In the genomic region with DNA sequence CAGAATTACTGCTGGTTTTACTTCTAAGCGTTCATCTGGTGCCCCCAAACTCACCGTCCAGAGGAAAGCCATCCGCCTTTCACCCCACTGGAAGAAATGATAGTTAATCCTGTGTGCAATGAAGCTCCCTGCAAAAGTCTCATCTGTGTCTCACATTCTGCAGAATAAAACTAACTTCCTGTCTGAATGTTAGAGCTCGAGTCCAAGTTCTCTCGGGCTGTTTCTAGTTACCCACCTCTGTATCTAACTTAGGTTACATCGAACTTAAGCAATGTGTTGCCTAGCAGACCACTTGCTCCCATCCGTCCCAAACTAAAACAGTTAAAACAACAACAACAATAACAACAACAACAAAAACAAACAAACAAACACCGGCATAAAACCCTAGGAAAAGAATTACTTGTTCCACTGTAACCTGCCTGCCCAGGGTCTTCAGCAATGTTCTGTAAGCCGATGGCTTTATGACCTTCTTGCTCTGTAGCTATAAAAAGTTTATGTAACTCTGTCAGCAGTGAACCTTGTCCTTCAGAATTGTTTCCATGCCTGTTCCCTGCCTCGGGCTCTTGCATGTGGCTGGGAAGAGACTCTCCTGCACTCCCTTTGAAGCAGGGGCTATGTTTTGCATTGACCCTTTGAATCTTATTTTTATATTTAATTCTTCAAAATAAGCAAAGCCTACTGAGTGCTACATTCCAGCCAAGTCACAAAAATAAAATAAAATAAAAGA, we compare ENCODE assay signal across 8 mouse cellular contexts. TPM values are rescaled to one million over a fixed set of nuclear protein-coding genes. Genes with fewer than 3 reads are reported as not detected.
DNase-seq lines count a peak whose midpoint lies in the region; ATAC-seq and TF ChIP-seq lines count a peak whose summit lies in the region.

No protein-coding gene starts in this region.

- peaks cover 19% of the 10 kb centered on the region for H3K4me1 ChIP-seq in erythroblast, embryonic 14.5 days (ENCODE audit: control insufficient read depth)
- H3K4me1 ChIP-seq in G1E (ENCODE audit: insufficient read depth, low read depth, low read length): peaks cover 40% of the 10 kb centered on the region
- H3K4me1 ChIP-seq in hindbrain, embryonic 12.5 days: peaks cover 20% of the 10 kb centered on the region
- peaks cover 11% of the 10 kb centered on the region for H3K4me1 ChIP-seq in liver, embryonic 11.5 days (replicated peaks; ENCODE audit: control insufficient read depth, insufficient read depth, low read length)

- WGBS in hindbrain, embryonic 12.5 days: 62% methylated on average over 10 of the region's 10 CpGs
- 43% methylated on average over 10 of the region's 10 CpGs for WGBS in liver, embryonic 11.5 days

- H3K9me3 ChIP-seq in erythroblast, embryonic 14.5 days (ENCODE audit: control insufficient read depth, low read length): peaks cover 5% of the 10 kb centered on the region; the same call in 1 of the 2 replicates
- H3K9me3 ChIP-seq in G1E (replicated peaks): no peaks in the 10 kb centered on the region
- H3K9me3 ChIP-seq in hindbrain, embryonic 12.5 days (replicated peaks): no peaks in the 10 kb centered on the region
- no peaks in the 10 kb centered on the region for H3K9me3 ChIP-seq in liver, embryonic 11.5 days (ENCODE audit: control insufficient read depth, low read length)

- DNase-seq in G1E (ENCODE audit: low spot score): peak; percentile 10
- no peak for DNase-seq in liver, embryonic 11.5 days (ENCODE audit: low spot score)
- DNase-seq in ovary, adult 18-20 months (ENCODE audit: low spot score): no peak
- DNase-seq in layer of hippocampus, postnatal 25 days (ENCODE audit: extremely low spot score in 1 of 2, low spot score in 1 of 2): no peak
- no peak for DNase-seq in testis, postnatal 14 days (ENCODE audit: low spot score)

- H3K9ac ChIP-seq in hindbrain, embryonic 12.5 days: peak overlapping the region; percentile 32; the same call in 1 of the 2 replicates
- H3K9ac ChIP-seq in liver, embryonic 11.5 days (ENCODE audit: low read depth, low read length): no peak overlapping the region

- H3K27me3 ChIP-seq in erythroblast, embryonic 14.5 days (ENCODE audit: control insufficient read depth): no peaks in the 10 kb centered on the region
- no peaks in the 10 kb centered on the region for H3K27me3 ChIP-seq in G1E (ENCODE audit: insufficient read depth, low read length)
- peaks cover 3% of the 10 kb centered on the region; the same call in 1 of the 2 replicates for H3K27me3 ChIP-seq in hindbrain, embryonic 12.5 days
- H3K27me3 ChIP-seq in liver, embryonic 11.5 days (replicated peaks; ENCODE audit: control insufficient read depth, insufficient read depth, low read length): no peaks in the 10 kb centered on the region

- no peak for ATAC-seq in erythroblast, adult 5-6 weeks (replicated peaks; ENCODE audit: low FRiP score, poor library complexity, severe bottlenecking)
- 0 out of 2 replicates have a peak, but pooled peaks have one; percentile 0 for ATAC-seq in G1E (ENCODE audit: extremely low read depth, insufficient number of reproducible peaks, low FRiP score, poor library complexity, severe bottlenecking)
- ATAC-seq in hindbrain, embryonic 12.5 days (ENCODE audit: low FRiP score): 0 out of 2 replicates have a peak, but pooled peaks have one; percentile 7
- 0 out of 2 replicates have a peak, but pooled peaks have one; percentile 3 for ATAC-seq in liver, embryonic 11.5 days (replicated peaks; ENCODE audit: low FRiP score)

- H3K4me2 ChIP-seq in hindbrain, embryonic 12.5 days (replicated peaks): peak overlapping the region; percentile 85
- H3K4me2 ChIP-seq in liver, embryonic 11.5 days: peak overlapping the region; percentile 94

- no peaks in the 10 kb centered on the region for H3K36me3 ChIP-seq in erythroblast, embryonic 14.5 days (ENCODE audit: control insufficient read depth)
- peaks cover 17% of the 10 kb centered on the region for H3K36me3 ChIP-seq in G1E (replicated peaks)
- H3K36me3 ChIP-seq in hindbrain, embryonic 12.5 days: no peaks in the 10 kb centered on the region
- no peaks in the 10 kb centered on the region for H3K36me3 ChIP-seq in liver, embryonic 11.5 days (ENCODE audit: control insufficient read depth, insufficient read depth, low read length)

- TF ChIP-seq CTCF in G1E (IDR thresholded peaks at IDR 0.05; ENCODE audit: low read depth, low read length): no peak

- H3K27ac ChIP-seq in hindbrain, embryonic 12.5 days: no peak overlapping the region
- peak overlapping the region; percentile 76; the same call in 1 of the 2 replicates for H3K27ac ChIP-seq in liver, embryonic 11.5 days (ENCODE audit: low read depth, low read length)

- peak overlapping the region; percentile 72 for H3K4me3 ChIP-seq in erythroblast, embryonic 14.5 days (replicated peaks)
- peak overlapping the region; percentile 91 for H3K4me3 ChIP-seq in G1E (ENCODE audit: low read depth, low read length)
- H3K4me3 ChIP-seq in hindbrain, embryonic 12.5 days: peak overlapping the region; percentile 66
- H3K4me3 ChIP-seq in liver, embryonic 11.5 days (ENCODE audit: low read depth, low read length): peak overlapping the region; percentile 76

RNA-seq across cellular contexts. Expression of gene Hadh, which starts 0.6 kb away (rescaled TPM):
- 0.30 and 0.42 TPM in 2 replicates for polyA plus RNA-seq in erythroblast, embryonic 14.5 days (2012)
- 9.6 and 13.8 TPM in 2 replicates for total RNA-seq in erythroblast, adult 5-6 weeks (2015; ENCODE audit: low replicate concordance)
- 8.7 and 9.3 TPM in 2 replicates for total RNA-seq in erythroblast, adult 5-6 weeks (2017; ENCODE audit: low replicate concordance)
- total RNA-seq in G1E (2014; fragmentation: Nextera tagmentation) (69.3 and 79.8 TPM in 2 replicates), G1E (2017) (66.7 and 72.8 TPM in 2 replicates)
- polyA plus RNA-seq in G1E (2012): 26.1 and 43.6 TPM in 2 replicates
- 56.9 and 58.9 TPM in 2 replicates for polyA plus RNA-seq in hindbrain, embryonic 12.5 days (2016; fragmentation: Nextera tagmentation; extraction: Ambion mirVana)
- 134 TPM in 2 replicates for polyA plus RNA-seq in liver, embryonic 11.5 days (2014; fragmentation: Nextera tagmentation; extraction: Ambion mirVana)
- total RNA-seq in layer of hippocampus, postnatal 25 days (2021): 10 to 100 TPM; 23.1 to 24.6 TPM

RNA-seq across cellular contexts. Expression of gene Cyp2u1, which starts 30.5 kb away (rescaled TPM):
- not detected in 2 replicates for polyA plus RNA-seq in erythroblast, embryonic 14.5 days (2012)
- 0.21 TPM in 1 of 2 replicates, not detected in the other for total RNA-seq in erythroblast, adult 5-6 weeks (2015; ENCODE audit: low replicate concordance)
- not detected in 2 replicates for total RNA-seq in erythroblast, adult 5-6 weeks (2017; ENCODE audit: low replicate concordance)
- total RNA-seq in G1E (2014; fragmentation: Nextera tagmentation) (not detected in 2 replicates), G1E (2017) (0.05 TPM in 1 of 2 replicates, not detected in the other)
- not detected in 2 replicates for polyA plus RNA-seq in G1E (2012)
- 3.3 and 3.6 TPM in 2 replicates for polyA plus RNA-seq in hindbrain, embryonic 12.5 days (2016; fragmentation: Nextera tagmentation; extraction: Ambion mirVana)
- polyA plus RNA-seq in liver, embryonic 11.5 days (2014; fragmentation: Nextera tagmentation; extraction: Ambion mirVana): 0.69 and 0.83 TPM in 2 replicates
- 10 to 100 TPM; 15.9 to 17.5 TPM for total RNA-seq in layer of hippocampus, postnatal 25 days (2021)

Comparison
In these comparisons a context has a peak if more than half of its experiments do, and no peak if none do; other contexts are left out.
1. RNA of gene Hadh, which starts 0.6 kb away (polyA plus RNA-seq): 134 TPM in liver, embryonic 11.5 days, 56.9 to 58.9 TPM in hindbrain, embryonic 12.5 days and 26.1 to 43.6 TPM in G1E; 0.30 to 0.42 TPM in erythroblast, embryonic 14.5 days; every median in the first group is over 10 times any median in the second.
2. Peak in every context shown above with its lines, with median percentiles within 50 percentile points of each other: H3K4me3 ChIP-seq.